Mouse (Mus musculus): ENCODE results near the gene Mmp15.

The Mmp15 gene

DNA sequence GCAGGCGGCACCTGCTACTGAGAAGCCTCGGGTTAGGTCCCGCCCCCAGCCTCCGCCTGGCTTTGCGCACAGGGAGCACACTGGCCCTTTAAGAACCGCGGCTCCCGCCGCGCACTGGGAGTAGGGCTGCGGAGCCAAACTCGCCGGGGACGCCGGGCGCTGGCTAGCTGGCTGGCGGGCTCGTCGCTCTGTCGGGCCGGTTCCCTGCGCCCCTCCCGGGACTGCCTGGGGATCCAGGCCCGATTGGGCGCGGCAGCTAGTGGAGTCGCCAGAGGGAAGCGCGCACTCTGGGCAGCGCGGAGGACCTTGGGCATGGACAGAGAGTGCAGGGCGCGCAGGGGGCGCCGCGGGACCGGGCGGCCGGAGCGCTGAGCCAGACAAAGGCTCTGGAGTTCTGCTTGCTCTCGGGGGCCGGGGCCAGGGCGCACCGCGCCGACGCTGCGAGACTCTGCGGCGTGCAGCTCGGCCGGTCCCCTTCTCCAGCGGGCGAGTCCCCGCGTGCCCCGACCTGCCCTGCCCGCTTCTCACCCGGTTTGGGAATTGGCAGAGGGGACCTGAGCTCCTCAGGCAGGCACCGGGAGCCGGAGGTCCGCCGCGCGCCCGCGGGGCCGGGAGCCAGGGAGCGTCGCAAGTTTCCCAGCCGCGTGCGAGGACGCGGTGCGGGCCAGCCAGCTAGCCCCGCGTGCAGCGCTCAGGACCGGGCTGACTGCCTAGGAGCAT, at the start of gene Mmp15:
Mmp15 (plus strand) TSS at position 118 of the 720 bp plus-strand sequence.
- peak; percentile 34 for DNase-seq

DNA sequence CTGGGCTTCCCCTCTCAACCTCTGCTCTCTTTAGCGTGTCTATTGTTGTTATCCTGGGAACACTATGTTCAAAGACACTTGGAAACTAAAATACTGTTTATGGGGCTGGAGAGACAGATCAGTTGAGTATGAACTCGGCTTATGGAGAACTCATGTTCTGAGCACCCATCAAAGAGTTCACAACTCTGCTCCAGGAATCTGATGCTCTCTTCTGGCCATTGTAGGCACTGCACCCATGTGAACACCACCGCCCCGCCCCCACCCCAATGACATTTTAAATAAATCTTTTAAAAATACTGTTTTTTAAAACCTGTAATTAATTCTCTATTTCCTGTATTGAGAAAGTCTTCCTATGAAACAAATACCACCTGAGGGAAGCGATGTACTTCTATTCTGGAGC, 49.7 kb upstream of the Mmp15 start:
- DNase-seq, result no peak

DNA sequence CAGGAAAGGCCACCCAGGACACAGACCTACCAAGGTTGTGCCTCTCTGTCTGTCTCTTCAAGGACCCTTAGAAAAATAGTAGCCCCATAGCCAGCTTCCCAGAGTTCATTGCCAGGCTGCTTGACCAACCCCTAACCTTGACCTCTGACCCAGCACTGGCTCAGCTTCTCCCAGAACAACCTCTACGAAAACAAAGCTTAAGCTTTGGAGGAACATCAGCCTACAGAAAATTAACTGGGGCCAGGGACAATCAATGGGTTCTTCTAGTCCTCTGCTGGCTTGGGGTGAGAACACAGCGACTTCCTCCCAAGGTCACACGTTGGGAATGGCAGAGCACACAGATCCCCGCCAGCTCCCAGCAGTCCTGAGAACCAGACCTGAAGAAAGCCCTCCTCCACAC, 46.5 kb upstream of the Mmp15 start:
- no peak for DNase-seq

DNA sequence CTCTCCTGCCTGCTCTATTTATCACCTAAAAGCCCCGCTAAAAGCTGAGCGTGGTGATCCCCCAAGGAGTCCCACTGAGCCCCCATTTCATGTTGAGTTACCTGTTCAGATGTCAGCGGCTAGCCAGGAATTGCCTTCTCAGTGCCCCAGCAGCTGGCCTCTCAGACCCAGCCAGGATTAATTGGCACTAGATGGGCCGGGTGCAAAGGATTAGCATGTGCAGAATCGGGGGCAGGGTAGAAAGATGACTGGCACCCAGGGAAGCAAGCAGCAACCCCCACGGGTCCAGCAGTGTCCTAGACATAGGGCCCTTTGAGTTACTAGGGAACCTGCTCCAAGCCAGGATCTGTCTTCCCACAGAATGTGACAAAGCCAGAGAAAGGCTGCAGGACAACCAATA, 45.6 kb upstream of the Mmp15 start, which contains the start of gene Cngb1:
Cngb1 (minus strand) TSS at position 155 of the 400 bp plus-strand sequence.
- no peak for DNase-seq

DNA sequence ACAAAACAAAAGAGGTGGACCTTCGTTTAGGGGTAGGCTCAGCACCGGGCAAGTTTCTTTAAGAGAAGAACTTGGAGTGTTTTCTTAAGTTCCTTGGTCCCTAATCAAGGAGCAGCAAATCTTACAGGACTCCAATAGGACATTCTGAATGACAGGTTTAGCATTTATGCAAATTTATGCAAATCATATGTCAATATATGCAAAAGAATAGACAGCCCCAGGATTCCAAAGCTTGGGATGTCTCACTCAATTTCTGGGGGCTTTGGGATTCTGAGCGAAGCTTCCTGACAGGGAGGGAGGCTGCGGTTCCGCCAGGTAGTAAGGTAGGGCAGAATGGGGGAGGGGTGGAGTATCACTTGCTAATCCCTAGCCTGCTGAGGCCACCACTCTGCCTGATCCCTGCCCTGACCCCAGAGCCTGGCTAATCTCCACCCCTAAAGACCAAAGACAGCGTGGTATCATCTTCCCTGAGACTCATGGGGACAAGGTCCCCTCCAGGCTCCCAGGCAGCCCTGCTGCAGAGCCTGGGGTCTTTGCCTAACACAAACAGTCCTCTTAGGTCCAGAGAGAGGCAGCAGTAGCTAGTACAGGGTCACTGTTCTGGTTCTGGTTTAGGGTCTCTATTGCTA, 41.6 kb upstream of the Mmp15 start, which contains the start of gene Tepp:
Tepp (plus strand) TSS at position 225 of the 629 bp plus-strand sequence.
- no peak for DNase-seq

DNA sequence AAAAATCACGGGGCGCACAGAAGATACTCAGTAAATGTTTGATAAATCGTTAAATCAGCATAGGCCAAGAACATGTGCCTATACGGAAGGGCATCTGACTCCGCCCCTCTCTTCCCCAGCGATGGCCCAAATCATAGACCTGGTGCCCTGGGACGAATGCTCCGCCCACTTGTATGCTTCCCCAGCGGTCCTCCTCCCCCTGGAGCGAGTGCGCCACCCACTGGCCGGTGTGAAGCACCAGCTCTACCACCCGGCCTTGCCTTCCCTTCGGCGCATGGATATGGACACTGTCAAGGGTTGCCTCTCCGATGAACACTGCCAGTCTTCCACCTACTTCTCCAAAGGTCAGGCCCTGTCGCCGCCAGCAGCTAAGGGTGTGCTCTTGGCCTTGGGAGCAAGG, 39.2 kb upstream of the Mmp15 start:
- DNase-seq, result no peak

DNA sequence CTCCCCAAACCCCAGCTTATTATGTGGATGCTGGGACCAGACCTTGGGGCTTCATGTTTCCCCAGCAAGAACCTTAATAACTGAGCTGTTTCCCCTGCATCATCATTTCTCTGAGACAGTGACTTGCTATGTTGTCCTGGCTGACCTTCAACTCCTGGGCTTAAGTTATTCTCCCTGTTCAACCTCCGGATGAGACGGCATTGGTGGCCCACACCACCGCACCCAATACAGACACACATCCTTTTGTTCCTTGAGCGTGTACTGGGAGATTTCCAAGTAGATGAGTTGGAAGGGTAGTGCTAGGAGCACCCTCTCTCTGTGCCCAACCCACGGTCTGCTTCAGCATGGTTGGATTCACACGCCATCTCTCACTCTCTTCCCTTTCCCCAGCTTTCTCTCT, 38.2 kb upstream of the Mmp15 start:
- no peak for DNase-seq

DNA sequence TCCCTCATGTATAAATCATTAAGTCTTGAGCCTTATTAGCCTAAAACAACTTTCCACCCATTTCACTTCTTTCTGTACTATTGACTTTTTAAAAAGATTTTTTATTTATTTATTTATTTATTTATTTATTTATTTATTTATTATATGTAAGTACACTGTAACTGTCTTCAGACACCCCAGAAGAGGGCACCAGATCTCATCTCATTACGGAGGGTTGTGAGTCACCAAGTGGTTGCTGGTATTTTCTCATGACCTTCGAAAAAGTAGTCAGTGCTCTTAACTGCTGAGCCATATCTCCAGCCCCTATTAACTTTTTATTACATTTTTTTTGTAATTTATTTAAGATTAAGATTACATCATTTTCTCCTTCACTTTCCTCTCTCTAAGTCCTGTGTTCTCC, 37.4 kb upstream of the Mmp15 start:
- no peak for DNase-seq

DNA sequence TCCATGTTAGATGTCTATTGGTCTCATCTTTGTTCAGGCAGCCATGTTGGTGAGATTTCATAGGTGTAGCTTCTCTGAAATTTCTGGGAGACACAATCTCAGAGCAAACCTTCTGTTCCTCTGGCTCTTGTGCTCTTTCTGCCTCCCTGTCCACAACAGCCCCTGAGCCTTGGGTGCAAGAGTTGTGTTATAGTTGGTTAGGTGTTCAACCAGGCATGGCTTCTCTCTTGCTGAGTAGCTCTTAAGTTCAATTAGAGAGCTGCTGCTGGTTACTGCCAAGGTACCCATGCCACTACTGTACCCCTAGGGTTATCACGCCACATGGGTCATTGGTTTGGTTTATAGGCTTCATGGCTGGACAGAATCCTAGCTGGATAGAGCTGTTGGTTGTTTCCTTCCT, 36.7 kb upstream of the Mmp15 start:
- DNase-seq, result no peak

DNA sequence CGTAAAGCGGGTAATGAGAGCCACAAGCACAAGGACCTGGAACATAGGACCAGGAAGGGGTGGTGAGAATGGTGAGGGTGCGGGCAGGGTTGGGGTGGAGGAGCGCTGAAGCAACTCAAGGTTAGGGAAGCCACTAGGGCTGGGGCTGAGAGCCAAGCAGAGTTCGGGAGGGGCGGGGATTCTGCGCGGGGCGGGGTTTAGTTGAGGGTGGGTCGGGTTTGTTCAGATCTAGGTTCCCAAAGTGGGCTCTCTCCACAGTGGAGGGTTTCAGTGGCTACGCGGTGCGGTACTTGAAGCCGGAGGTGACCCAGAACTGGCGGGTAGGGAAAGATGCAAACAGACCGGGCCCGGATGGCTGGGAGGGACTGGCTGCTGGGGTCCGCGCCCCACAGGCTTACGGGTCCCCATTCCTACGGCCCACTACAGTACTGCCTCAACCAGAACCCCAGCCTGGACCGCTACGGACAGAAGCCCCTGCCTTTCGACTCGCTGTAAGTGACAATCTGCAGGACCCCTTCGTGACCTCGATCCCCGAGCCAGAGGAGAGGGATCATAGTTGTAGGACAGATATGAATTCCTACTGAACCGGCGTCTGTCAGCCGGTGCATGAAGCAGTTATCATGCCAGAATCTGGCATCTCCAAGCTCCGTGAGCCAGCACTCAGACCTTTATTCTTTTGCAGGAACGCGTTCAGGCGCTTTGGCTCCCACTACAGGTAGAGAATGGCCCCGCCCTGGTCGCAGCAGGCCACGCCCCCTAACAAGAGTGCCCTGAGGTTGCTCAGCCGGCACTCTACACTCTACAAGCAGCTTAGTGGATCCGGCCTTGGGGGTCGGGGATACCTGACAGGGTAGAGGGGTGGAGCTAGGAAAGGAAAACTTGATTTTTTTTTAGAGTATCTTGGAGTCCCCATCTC, 31.6 kb upstream of the Mmp15 start:
- DNase-seq, result peak; percentile 39

DNA sequence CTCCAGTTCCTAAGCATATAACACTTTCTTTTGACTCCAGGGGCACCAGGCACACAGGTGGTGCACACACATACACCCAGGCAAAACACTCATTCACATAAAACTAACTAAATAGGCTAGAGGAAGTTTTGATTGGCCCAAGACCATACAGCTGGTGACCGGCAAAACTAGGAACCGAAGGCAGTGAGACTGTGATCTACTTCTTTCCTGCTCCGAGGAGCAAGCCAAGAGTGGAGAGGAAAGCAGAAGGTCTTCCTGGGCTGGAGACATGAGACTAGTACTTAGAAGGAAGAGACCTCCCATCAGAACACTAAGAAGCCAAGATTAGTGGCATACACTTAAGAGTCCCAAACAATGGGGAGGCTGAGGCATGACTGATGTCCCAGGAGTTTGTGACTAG, 28.9 kb upstream of the Mmp15 start:
- no peak for DNase-seq

DNA sequence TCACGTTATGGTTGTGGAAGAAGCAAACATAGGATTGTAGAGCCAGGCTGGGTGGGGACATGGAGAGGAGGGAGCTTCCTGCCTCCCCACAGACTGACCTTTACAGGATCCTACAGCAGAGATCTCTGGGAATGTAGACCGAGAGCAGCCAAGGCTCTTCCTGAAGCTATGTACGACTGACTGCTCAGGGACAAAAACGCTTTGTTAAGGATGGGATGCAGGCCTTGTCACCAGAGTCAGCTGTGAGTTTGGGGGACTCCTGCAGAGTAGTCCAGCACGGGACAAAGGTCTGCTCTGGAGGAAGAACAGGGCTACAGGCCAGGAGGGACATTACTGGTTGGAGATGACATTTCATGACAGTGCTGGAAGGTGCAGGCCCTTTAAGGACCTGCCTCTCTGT, 27.4 kb upstream of the Mmp15 start:
- DNase-seq, result no peak

DNA sequence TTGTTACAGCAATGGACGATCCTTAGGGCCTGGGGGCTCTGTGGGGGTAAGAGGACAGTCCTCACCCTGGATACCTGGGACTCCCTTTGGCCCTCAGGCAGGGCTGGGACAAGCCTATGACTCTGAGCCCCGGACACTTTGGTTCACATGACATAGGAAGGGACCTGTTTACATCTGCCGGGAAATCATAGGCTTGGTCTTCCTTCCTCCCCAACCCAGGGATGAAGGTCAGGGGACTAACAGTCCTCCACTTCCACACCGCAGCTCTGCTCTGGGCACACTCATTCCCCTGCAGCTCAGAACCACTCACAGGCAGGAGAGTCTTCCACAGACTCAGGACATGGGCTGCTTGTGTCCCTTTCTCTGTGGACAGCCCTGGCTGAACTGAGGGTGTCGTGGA, 25.2 kb upstream of the Mmp15 start:
- DNase-seq, result no peak

DNA sequence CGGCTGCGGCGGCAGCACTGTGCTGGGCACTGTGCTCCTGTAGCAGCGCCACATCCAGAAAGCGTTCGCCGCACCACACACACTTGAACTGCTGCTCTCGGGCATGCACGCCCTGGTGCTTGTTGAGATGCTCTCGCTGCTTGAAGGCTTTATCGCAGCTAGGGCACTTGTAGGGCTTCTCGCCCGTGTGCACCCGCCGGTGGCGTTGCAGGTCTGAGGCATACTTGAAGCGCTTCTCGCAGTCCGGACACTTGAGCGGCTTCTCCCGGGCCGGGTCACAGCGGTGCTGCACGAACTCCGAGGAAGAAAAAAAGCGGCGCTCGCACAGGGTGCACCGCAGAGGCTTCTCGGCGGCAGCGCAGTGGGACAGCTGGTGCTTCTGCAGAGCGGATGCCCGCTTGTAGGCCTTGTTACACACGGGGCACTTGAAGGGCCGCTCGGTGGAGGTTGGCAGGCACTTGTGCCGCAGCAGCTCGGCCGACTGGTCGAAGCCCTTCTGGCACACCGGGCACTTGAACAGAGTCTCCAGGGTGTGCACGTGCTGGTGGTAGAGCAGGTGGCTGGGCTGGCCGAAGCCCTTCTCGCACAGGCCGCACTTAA, 24.1 kb upstream of the Mmp15 start:
- DNase-seq, result no peak

DNA sequence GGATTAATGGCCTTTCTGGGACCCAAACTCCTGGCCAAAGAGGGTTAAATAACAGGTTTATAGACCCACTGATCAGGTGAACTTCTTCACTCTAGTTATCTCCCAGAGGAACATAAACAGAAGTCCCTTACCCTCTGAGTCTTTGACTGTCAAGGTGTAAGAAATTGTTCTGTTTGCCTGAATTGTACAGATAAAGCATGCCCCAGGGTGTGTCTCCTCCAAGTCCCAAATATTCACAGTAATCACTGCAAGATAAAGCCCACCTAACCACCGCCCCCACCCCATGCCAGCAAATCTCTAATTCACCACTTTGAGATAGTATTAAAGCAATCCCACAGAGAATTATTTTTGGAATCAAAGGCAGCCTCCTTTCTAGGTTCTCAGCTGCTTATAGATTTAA, 21.7 kb upstream of the Mmp15 start:
- DNase-seq, result no peak

DNA sequence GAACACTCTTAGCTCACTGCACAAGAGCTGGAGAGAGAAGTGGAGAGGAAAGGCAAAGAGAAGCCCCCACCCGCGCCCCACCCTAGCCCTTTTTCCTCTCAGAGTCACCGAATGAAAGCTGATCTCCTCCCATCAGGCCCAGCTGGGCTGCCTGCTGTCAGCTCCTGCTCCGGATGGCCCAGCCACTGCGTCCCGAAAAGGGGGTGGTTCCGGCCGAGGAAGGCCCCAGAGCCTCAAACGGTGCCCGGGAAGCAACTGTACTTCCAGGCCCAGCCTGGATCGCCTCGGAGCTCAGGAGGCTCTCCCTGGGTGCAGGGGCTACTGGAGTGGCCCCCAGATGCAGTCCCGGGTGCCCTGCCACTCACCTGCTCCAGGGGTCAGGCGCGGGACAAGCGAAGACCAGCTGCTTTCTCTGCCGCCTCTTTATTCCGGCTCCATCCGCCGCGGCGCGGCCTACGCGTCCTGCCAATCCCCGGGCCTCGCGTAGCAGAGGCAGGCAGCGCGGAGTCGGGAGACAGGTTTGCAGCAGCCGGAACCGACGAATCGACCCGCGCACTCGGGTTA, 20.8 kb upstream of the Mmp15 start:
- DNase-seq, result no peak

DNA sequence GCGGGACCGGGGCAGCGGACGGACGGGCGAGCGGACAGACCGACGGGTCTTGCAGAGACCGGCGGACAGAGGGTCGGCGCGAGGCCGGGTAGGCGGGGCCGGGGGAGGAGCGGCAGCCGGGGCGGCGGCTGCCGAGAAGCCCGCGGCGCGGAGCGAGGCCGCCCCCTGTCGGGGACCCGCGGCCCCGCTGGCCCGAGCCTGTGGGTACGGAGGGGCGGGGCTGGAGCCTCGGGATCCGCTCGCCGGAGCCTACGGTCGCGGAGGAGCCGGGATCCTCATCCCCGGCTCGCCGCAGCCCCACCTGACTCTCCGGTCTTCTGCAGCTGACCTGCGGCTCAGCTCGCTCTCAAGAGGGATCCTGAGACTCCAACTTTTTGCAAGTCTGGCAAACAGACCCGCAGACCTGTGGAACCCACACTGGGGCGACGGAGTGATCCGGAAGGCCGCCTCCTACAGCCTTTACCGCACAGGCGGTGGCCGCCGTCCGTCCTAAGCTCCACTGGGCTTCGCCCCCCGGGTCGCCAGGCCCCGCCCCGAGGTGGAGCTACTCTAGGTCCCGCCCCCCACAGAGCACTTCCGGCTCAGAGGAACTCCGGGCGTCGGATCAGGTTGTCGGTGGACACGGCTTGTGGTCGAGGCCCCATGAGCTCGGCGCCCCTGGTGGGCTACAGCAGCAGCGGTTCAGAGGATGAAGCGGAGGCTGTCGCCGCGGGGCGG, 20.2 kb upstream of the Mmp15 start, which contains the start of the genes Zfp319 and Usb1:
Zfp319 (minus strand) TSS at position 231 of the 717 bp plus-strand sequence.
Usb1 (plus strand) TSS at position 565 of the 717 bp plus-strand sequence.
- DNase-seq, result peak; percentile 92

DNA sequence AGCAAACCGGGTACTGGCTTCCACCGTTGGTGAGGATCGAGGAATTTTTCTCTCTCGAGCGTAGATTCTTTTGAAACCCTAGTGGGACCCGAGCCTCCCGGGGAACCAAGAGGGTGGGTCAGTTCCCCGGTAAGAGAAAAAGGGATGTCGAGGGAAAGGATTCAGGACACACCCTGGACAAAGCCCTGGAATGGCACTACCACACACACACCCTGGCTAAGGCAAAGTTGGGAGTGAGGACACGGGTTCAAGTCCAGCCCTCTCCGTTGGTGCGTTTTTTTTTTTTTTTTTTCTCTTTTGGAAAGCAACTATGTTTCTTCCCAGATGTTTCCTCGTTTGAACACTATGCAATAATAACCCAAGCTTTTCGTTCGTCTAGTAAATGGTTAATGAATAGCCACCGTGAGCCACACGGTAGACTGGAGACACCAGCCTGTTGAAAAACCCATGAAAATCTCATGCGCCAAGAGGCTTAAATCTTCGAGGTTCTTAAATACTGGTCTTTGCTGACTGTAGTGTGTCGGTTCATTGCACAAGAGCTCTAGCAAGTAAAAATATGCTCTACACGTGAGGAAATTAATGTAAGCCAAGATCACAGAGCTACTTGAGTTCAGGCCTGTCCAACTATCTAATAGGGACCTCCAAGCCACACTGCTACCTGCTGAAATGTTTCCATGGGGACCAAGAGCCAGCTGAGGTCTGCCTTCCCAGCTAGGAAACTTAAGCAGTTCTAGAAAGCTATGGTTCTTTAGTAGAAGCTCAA, 19.4 kb upstream of the Mmp15 start:
- no peak for DNase-seq

DNA sequence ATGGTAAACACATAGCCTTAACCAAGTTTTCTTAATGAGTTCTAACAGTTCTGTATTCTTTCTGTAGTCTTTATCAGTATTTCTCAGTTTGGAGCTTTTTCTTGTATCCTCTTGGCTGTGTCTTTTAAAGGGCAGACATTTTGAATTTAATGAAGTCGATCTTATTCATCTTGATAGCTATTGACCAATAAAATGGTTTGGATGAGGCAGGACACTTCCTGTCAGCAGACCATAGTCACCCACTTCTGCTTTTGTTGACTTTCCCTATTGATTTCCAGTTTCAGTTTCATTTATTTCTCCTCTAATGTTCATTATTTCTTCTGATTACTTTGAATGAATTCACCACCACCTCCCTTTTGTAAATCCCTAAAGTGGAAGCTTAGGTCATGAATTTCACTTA, 16.4 kb upstream of the Mmp15 start:
- no peak for DNase-seq

DNA sequence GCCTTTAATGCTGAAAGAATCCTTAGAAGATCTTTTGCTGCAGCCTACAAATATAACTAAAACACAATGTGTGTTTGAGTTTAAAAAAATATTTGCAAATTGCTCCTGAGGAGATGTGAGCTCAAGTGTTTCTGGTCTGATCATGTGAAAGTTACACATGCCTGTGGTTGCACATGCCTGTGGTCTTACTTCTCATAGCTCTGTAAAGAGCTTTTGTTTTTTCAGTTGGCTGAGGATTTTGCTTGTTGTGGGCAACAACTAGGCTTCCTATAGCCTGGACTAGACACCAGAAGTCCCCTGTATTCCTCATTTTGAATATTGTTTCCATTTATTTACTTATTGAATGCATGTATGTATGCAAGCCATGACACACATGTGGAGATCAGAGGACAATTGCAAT, 15.7 kb upstream of the Mmp15 start:
- DNase-seq, result no peak

DNA sequence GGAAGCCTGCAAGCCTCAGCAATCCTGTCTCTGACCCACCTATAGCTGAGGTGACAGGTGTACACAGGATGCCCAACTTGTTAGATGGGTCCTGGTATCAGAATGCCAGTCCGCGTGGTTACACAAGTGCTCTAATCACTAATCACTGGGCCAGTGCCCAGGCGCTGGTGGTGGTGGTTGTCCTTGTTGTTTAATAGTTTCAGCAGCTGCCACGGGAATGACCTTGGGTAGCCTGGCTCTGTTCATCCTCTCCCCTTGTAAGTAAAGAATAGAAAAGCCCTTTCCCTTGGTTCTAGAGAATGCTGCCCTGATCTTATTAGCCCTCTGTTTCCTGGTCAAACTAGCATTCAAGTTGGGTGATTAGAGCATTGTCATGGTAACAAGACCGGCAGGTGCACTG, 10.3 kb upstream of the Mmp15 start:
- no peak for DNase-seq

Data from cerebellum, adult 8-10 months (tissue).